Mouse (Mus musculus) hindlimb bud, embryonic 11.5 days (tissue): ENCODE measurements around the gene Bdh1.

Experiments
- DNase-seq: peaks from one replicate; pipeline ENCODE4 v3.0.0-alpha.2; 2012; ENCODE audit warnings: low read depth, low spot score; ENCODE audit errors: extremely low spot score

The Bdh1 gene

GRCm38 (mm10) chr16:31500532-31500931 lies 78.5 kb downstream of the Bdh1 start:
- no peak for DNase-seq

GRCm38 (mm10) chr16:31500969-31501750 lies 79.1 kb downstream of the Bdh1 start:
- peak; percentile 66 for DNase-seq

DNA sequence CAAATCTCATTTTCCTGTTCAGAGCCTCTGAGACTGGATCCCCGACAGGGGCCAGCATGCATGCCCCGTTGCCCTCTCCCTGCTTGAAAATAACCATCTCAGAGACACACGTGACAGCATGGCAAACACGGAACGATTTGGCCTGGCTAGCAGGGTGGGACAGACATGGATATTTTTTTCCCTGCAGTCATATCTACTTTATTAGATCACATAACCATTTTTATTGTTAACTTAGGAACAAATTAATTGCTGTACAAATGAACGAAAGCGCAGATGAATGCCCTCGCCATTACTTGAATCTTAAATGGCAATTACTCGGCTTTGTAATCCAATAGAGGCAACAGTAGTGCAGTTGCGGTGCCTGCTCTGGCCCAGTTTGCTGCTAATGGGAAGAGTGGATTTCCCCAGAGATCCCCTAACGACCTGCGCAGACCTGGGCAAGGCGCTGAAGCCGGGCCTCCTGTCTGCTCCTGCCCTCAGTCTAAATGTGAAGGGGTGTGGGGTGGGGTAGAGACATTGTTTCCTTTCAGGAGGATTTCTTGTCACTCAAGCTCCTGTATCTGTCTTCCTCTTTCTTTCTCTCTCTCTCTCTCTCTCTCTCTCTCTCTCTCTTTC lies 79.8 kb downstream of the Bdh1 start:
- DNase-seq = no peak

- no peak for DNase-seq
Observed at GRCm38 (mm10) chr16:31506665-31507456, 84.8 kb downstream of the Bdh1 start.

DNA sequence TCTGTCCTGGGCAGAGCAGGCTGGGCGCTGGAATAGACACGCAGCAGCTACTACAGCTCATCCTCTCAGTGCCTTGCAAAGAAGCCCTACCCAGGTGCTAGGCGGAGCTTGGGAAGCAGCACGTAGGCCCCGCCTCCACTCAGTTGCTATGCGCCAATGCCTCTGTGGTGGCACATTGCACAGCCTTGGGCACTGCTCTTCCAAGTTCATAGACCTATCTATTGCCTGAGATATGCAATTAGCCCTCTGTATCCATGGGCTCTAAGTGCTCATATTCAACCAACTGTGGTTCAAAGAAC lies 85.3 kb downstream of the Bdh1 start:
- no peak for DNase-seq

DNA sequence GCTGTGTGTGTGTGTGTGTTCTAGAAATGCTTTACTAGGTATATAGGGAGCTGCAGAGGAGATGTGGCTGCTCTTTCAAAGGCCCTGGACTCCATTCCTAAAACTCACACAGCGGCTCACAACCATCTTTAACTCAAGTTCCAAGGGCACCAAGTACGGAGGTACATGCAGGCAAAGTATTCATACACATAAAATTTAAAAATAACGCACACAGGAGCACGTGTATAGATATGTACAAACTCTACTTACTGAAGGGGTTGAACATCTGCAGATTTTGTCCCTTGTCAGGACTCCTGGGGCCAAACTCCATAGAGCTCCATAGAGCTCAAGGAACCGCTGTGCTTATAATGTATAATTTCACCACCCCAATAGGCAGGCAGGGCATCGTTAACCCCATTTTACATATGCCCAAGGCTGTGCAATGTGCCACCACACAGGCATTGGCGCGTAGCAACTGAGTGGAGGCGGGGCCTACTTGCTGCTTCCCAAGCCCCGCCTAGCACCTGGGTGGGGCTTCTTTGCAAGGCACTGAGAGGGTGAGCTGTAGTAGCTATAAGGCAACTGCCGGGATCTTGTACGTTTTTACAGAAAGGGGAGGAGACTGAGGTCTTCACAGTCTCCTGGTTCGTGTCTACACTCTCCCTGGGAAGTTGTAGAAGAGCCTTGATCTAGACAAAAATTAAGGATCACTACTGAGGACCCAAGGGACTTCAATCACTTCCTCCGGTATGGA lies 85.9 kb downstream of the Bdh1 start:
- no peak for DNase-seq
